Mouse (Mus musculus) liver, embryonic 14.5 days (tissue): ENCODE measurements around the gene Ipcef1. TPM values are rescaled to one million over a fixed set of nuclear protein-coding genes. Genes with fewer than 3 reads are reported as not detected.

Source experiments
- ATAC-seq: fragments of 200-750 bp; cut with Nextera tagmentation; 2 replicates; pipeline ENCODE4 v1.8.0; 2017; ENCODE audit warnings: moderate number of reproducible peaks, mild to moderate bottlenecking, moderate library complexity; ENCODE audit not compliant: insufficient read depth
- DNase-seq, 3 experiments: peaks; one replicate each; pipeline ENCODE4 v3.0.0-alpha.2; 2012 to 2013; ENCODE audit warnings: low read depth in 3 of 3, low spot score in 3 of 3
- H3K27ac ChIP-seq: fragments of 300-500 bp; sonication (generic); 2 replicates; pipeline ENCODE4 v1.5.1; 2014; ENCODE audit warnings: moderate library complexity, mild to moderate bottlenecking, control low read depth, inconsistent platforms
- H3K27me3 ChIP-seq: fragments of 300-500 bp; sonication (generic); 2 replicates; pipeline ENCODE4 v1.6.1; 2014; ENCODE audit warnings: mild to moderate bottlenecking, low read length, moderate library complexity; ENCODE audit not compliant: control insufficient read depth, insufficient read depth
- H3K36me3 ChIP-seq: fragments of 300-500 bp; sonication (generic); replicated peaks from 2 replicates; pipeline ENCODE4 v1.6.1; 2014; ENCODE audit warnings: low read depth; ENCODE audit not compliant: control insufficient read depth, insufficient read depth
- H3K4me1 ChIP-seq, 2 experiments: fragments of 200-500 bp in 1 of 2; fragments of 300-500 bp in 1 of 2; sonication (generic) in 1 of 2; replicated peaks; 2 replicates each; pipeline ENCODE4 v1.6.1; 2012 to 2014; ENCODE audit warnings: antibody characterized with exemption in 1 of 2, inconsistent platforms in 1 of 2, low read length in 1 of 2; ENCODE audit not compliant: control insufficient read depth in 2 of 2, insufficient read depth in 2 of 2
- H3K4me2 ChIP-seq: fragments of 300-500 bp; sonication (generic); 2 replicates; pipeline ENCODE4 v1.6.1; 2014; ENCODE audit warnings: low read depth, mild to moderate bottlenecking, control low read depth, moderate library complexity
- H3K4me3 ChIP-seq, 2 experiments: fragments of 200-500 bp in 1 of 2; fragments of 300-500 bp in 1 of 2; sonication (generic) in 1 of 2; 2 replicates each; pipeline ENCODE4 v1.5.1; 2012 to 2014; ENCODE audit warnings: low read depth in 2 of 2, low read length in 2 of 2, mild to moderate bottlenecking in 2 of 2, control low read depth in 1 of 2, inconsistent platforms in 1 of 2, moderate library complexity in 1 of 2; ENCODE audit not compliant: insufficient read depth in 1 of 2
- H3K9ac ChIP-seq: fragments of 300-500 bp; sonication (generic); replicated peaks from 2 replicates; pipeline ENCODE4 v1.6.1; 2014; ENCODE audit warnings: mild to moderate bottlenecking, control low read depth, moderate library complexity
- H3K9me3 ChIP-seq: fragments of 300-500 bp; sonication (generic); 2 replicates; pipeline ENCODE4 v1.6.1; 2016; ENCODE audit warnings: low read length, mixed read lengths; ENCODE audit not compliant: control insufficient read depth
- CTCF ChIP-seq: IDR thresholded peaks from 2 replicates; pipeline ENCODE4 v1.5.1; 2016; ENCODE audit warnings: antibody characterized with exemption, low read depth, control low read depth
- EP300 ChIP-seq: IDR thresholded peaks from 2 replicates; pipeline ENCODE4 v1.6.1; 2016; ENCODE audit warnings: antibody characterized with exemption, low read depth
- WGBS: fragments of 180-500 bp; shearing (Covaris S2); extraction: QIAGEN DNeasy Blood & Tissue Kit; methylation state at CpG from one replicate; pipeline ENCODE4 v1.1.7; 2014; ENCODE audit not compliant: insufficient replicate concordance; 5-methylcytosine and 5-hydroxymethylcytosine counted together
- polyA plus RNA-seq, 2 experiments: library from polyadenylated mRNA; depleted of rRNA in 1 of 2; stranded (reverse) in 1 of 2; unstranded in 1 of 2; fragments of >200 nt; fragmentation: Nextera tagmentation in 1 of 2; extraction: Ambion mirVana in 1 of 2; gene quantifications; 2 replicates each; pipeline versions ENCODE4 v1.2.1 to v1.2.3; 2012 to 2014

Gene Ipcef1
- polyA plus RNA-seq, 2 experiments = 0.50 to 0.71 TPM

DNA sequence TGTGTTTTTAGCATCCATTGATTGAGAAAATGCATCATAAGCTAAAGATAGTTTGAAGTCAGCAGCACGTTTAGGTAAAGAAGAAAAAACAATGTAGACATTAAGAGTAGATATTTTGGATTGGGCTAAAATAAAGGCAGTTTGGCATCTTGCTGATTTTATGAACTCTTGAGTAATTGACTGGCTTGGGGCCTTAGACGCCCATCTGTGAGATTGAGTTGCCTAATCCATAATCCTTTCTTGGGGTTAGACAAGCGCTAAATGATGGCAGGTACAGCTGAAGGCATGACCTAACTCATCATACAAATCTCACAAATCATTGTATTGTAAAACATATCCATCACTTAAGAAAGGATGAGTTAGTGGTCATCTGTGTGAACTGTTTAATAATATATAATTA, 52.9 kb downstream of the Ipcef1 start:
- no peak for DNase-seq
- no peak for TF ChIP-seq EP300
- no peak for TF ChIP-seq CTCF
- Histone ChIP-seq H3K4me2 (no peak overlapping the region), H3K4me3 (no peak overlapping the region), H3K9me3 (no peaks in the 10 kb centered on the region), H3K27me3 (no peaks in the 10 kb centered on the region), H3K9ac (no peak overlapping the region), H3K36me3 (no peaks in the 10 kb centered on the region), H3K27ac (no peak overlapping the region), H3K4me1 (no peaks in the 10 kb centered on the region)
- WGBS = 55% methylated on average over 3 of the region's 3 CpGs
- ATAC-seq = no peak

DNA sequence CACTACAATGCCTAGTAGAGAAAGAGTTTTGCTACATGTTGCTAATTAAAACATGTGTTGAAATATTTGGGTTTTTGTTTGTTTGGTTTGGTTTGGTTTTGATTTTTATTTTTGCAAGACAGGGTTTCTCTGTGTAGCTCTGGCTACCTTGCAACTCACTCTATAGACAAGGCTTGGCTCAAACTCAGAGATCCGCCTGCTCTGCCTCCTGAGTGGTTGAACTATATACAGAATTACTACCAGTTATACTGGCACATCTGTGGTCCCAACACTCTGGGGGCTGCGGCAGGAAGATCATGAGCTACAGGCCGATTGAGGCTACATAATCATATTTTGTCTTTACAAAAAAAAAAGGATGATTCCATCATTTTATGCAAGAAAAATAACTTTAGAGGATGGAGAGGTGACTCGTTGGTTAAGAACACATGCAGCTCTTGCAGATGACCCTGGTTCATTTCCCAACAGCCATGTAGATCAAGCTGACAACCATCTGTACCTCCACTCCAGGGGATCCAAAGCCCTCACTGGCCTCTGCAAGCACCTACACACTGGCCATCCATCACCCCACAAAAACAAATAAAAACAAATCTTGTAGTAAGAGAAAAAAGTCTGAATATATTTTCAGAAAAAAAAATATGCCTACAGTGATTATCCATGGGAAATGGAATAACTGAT, 53.6 kb downstream of the Ipcef1 start:
- Histone ChIP-seq H3K9ac (no peak overlapping the region), H3K36me3 (no peaks in the 10 kb centered on the region), H3K4me1 (no peaks in the 10 kb centered on the region), H3K4me3 (no peak overlapping the region), H3K4me2 (no peak overlapping the region), H3K27ac (no peak overlapping the region), H3K27me3 (no peaks in the 10 kb centered on the region), H3K9me3 (no peaks in the 10 kb centered on the region)
- ATAC-seq (no peak), DNase-seq (no peak)
- 56% methylated on average over 4 of the region's 4 CpGs for WGBS
- no peak for TF ChIP-seq EP300
- TF ChIP-seq CTCF = no peak

DNA sequence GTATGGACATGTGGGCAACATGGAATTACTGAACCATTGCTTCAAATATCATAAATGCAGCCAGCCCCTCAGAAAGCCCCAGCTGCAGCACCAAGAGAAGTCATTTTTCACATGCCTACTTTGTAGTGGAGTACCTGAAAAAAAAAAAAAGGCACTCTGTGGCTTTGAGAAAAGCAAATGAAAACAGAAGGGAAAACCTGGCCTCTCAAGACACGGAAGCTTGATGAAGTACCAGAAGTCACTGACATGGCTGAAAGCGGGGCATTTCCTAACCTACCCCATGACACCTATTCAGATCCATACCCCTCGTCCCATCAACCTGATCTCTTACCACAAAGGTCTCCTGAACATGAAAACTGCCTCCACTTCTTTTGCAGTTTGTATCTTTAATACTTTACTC, 55.4 kb downstream of the Ipcef1 start:
- H3K9ac ChIP-seq = no peak overlapping the region
- no peak overlapping the region for H3K27ac ChIP-seq
- no peaks in the 10 kb centered on the region for H3K9me3 ChIP-seq
- DNase-seq (no peak), ATAC-seq (no peak)
- no peaks in the 10 kb centered on the region for H3K27me3 ChIP-seq
- H3K4me3 ChIP-seq = no peak overlapping the region
- H3K4me1 ChIP-seq = no peaks in the 10 kb centered on the region
- no peak overlapping the region for H3K4me2 ChIP-seq
- TF ChIP-seq CTCF (no peak), EP300 (no peak)
- WGBS = 45% methylated on average over 3 of the region's 3 CpGs
- H3K36me3 ChIP-seq = no peaks in the 10 kb centered on the region

DNA sequence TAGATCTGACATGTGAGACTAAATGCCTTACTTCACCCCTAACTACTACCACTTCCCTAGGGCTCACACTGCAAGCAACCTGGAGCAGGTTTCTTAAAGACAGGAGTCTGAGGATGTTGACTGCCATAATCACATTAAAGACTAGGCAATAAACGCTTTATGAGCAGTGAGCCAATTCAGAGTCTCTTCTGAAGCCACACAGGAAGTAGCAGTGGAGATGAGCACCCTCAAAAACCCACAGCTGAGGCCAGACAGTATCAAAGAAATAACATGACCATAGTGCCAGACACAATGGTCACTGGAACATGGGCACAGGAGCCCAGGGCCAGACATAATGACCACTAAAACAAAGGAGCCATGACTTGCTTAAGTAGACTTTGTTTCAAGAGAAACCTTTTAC, 63.7 kb downstream of the Ipcef1 start:
- TF ChIP-seq CTCF (no peak), EP300 (no peak)

DNA sequence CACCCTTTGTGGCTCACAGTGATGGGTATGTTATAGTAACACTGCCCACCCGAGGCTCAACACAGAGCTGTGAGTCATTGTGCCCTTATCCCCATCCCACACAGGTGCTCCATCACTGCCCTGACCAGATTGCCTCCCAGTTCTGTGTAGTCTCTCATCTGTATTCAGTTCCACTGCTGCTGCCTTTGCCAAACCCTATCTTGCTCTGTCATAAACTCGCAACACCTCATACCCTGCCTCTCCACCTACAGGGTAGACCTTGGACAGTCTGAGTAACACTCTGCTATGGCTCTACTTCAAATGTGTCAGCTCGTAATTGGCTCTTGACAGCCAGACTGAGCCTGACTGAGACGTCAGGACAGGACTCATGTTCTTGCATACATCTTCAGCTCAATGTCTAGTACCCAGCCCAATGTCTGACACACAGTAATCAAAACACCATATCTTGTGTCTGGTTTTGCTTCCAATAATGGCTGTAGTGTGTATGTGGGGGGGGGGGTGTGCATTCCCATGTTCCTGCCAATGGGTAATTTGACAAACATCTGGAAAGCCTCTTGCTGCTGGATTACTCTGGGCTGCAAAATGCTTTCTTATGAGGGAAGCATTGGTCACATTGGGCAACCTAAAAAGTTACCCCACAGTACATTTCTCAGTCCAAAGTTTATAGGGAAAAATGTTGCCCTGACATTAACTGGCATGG, 64.7 kb downstream of the Ipcef1 start:
- no peak overlapping the region for H3K9ac ChIP-seq
- no peak overlapping the region for H3K27ac ChIP-seq
- H3K4me3 ChIP-seq = no peak overlapping the region
- DNase-seq (no peak), ATAC-seq (no peak)
- H3K9me3 ChIP-seq = no peaks in the 10 kb centered on the region
- 47% methylated on average over 4 of the region's 4 CpGs for WGBS
- TF ChIP-seq CTCF (no peak), EP300 (no peak)
- H3K4me2 ChIP-seq = no peak overlapping the region
- H3K4me1 ChIP-seq = no peaks in the 10 kb centered on the region
- no peaks in the 10 kb centered on the region for H3K36me3 ChIP-seq
- no peaks in the 10 kb centered on the region for H3K27me3 ChIP-seq

More for the DNA sequence above, 63.7 kb downstream of the Ipcef1 start:
- Histone ChIP-seq H3K9me3 (no peaks in the 10 kb centered on the region), H3K9ac (no peak overlapping the region), H3K4me3 (no peak overlapping the region), H3K4me2 (no peak overlapping the region), H3K27ac (no peak overlapping the region), H3K36me3 (no peaks in the 10 kb centered on the region), H3K27me3 (no peaks in the 10 kb centered on the region), H3K4me1 (no peaks in the 10 kb centered on the region)
- DNase-seq (no peak), ATAC-seq (no peak)
- 27% methylated on average over 1 of the region's 1 CpGs for WGBS
